Mouse (Mus musculus): Measurements from ENCODE around the gene Bcan. TPM values are rescaled to one million over a fixed set of nuclear protein-coding genes. Genes with fewer than 3 reads are reported as not detected.

Gene Bcan
- total RNA-seq, 1 experiment: 1.4 TPM

GRCm38 (mm10) chr3:87986868-87987267 is 13.2 kb downstream of the Bcan start:
- in situ Hi-C loops (cut with MboI; ENCODE audit: low sequenced_read_pairs in 2 of 2, unreplicated experiment in 2 of 2): loop anchor here in 1 of 2 experiments (5.0 kb wide), 1 partner anchor 50 kb away; no protein-coding TSS in a partner anchor
- peak; percentile 98 for DNase-seq (ENCODE audit: low read depth, low spot score)
- TF ChIP-seq ZNF384 (IDR thresholded peaks at IDR 0.05; ENCODE audit: low read depth, low read length) (no peak), CHD2 (IDR thresholded peaks at IDR 0.05; ENCODE audit: low read depth, low read length) (no peak), MAFK (IDR thresholded peaks at IDR 0.05; ENCODE audit: insufficient read depth, low read depth, low read length) (0 out of 2 replicates have a peak, but pooled peaks have one; percentile 59), HCFC1 (IDR thresholded peaks at IDR 0.05; ENCODE audit: borderline replicate concordance, insufficient read depth, low read length) (peak; percentile 21; the same call in 1 of the 2 replicates), ZC3H11A (IDR thresholded peaks at IDR 0.05; ENCODE audit: borderline replicate concordance, low read depth, low read length) (peak; percentile 84)
- H3K9ac ChIP-seq (ENCODE audit: insufficient read depth, low read depth, low read length, poor library complexity, severe bottlenecking): no peak overlapping the region; the same call in 1 of the 2 replicates
- H3K4me3 ChIP-seq (ENCODE audit: insufficient read depth in 1 of 2, low read depth in 1 of 2, low read length in 2 of 2, poor library complexity in 1 of 2, severe bottlenecking in 1 of 2): peak overlapping the region in 1 of 2 experiments; percentile 60; a peak in 2 of 4 replicates
- no peaks in the 10 kb centered on the region for H3K36me3 ChIP-seq (ENCODE audit: control insufficient read depth, insufficient read depth, low read length, poor library complexity, severe bottlenecking)
- H3K4me1 ChIP-seq (ENCODE audit: control insufficient read depth in 2 of 2, insufficient read depth in 2 of 2, low read length in 2 of 2, poor library complexity in 1 of 2): peaks cover 2 to 29% of the 10 kb centered on the region in 2 experiments; a peak in 2 of 4 replicates
- H3K9me3 ChIP-seq (ENCODE audit: control insufficient read depth, insufficient read depth, low read depth, low read length): no peaks in the 10 kb centered on the region
- H3K27ac ChIP-seq (ENCODE audit: insufficient read depth, low read depth, low read length, poor library complexity, severe bottlenecking): no peak overlapping the region

- H3K9ac ChIP-seq (ENCODE audit: insufficient read depth, low read depth, low read length, poor library complexity, severe bottlenecking): no peak overlapping the region
- in situ Hi-C loops (cut with MboI; ENCODE audit: low sequenced_read_pairs in 2 of 2, unreplicated experiment in 2 of 2): loop anchor here in 1 of 2 experiments (5.0 kb wide), 1 partner anchor 48 kb away; no protein-coding TSS in a partner anchor
- no peak for DNase-seq (ENCODE audit: low read depth, low spot score)
- no peak overlapping the region for H3K27ac ChIP-seq (ENCODE audit: insufficient read depth, low read depth, low read length, poor library complexity, severe bottlenecking)
- TF ChIP-seq HCFC1 (IDR thresholded peaks at IDR 0.05; ENCODE audit: borderline replicate concordance, insufficient read depth, low read length) (no peak), ZC3H11A (IDR thresholded peaks at IDR 0.05; ENCODE audit: borderline replicate concordance, low read depth, low read length) (no peak), ZNF384 (IDR thresholded peaks at IDR 0.05; ENCODE audit: low read depth, low read length) (no peak), MAFK (IDR thresholded peaks at IDR 0.05; ENCODE audit: insufficient read depth, low read depth, low read length) (no peak), CHD2 (IDR thresholded peaks at IDR 0.05; ENCODE audit: low read depth, low read length) (no peak)
- no peaks in the 10 kb centered on the region for H3K36me3 ChIP-seq (ENCODE audit: control insufficient read depth, insufficient read depth, low read length, poor library complexity, severe bottlenecking)
- H3K4me1 ChIP-seq (ENCODE audit: control insufficient read depth in 2 of 2, insufficient read depth in 2 of 2, low read length in 2 of 2, poor library complexity in 1 of 2): peaks cover 2 to 30% of the 10 kb centered on the region in 2 experiments; a peak in 2 of 4 replicates
- H3K4me3 ChIP-seq (ENCODE audit: insufficient read depth in 1 of 2, low read depth in 1 of 2, low read length in 2 of 2, poor library complexity in 1 of 2, severe bottlenecking in 1 of 2): no peak overlapping the region
- H3K9me3 ChIP-seq (ENCODE audit: control insufficient read depth, insufficient read depth, low read depth, low read length): no peaks in the 10 kb centered on the region
Measured at GRCm38 (mm10) chr3:87985505-87986320, 14.3 kb downstream of the Bcan start.

- DNase-seq (ENCODE audit: low read depth, low spot score): no peak
- H3K4me1 ChIP-seq (ENCODE audit: control insufficient read depth in 2 of 2, insufficient read depth in 2 of 2, low read length in 2 of 2, poor library complexity in 1 of 2): peaks cover 2 to 23% of the 10 kb centered on the region in 2 experiments; a peak in 2 of 4 replicates
- no peaks in the 10 kb centered on the region for H3K9me3 ChIP-seq (ENCODE audit: control insufficient read depth, insufficient read depth, low read depth, low read length)
- no peak overlapping the region for H3K4me3 ChIP-seq (ENCODE audit: insufficient read depth in 1 of 2, low read depth in 1 of 2, low read length in 2 of 2, poor library complexity in 1 of 2, severe bottlenecking in 1 of 2)
- H3K27ac ChIP-seq (ENCODE audit: insufficient read depth, low read depth, low read length, poor library complexity, severe bottlenecking): no peak overlapping the region
- TF ChIP-seq ZNF384 (IDR thresholded peaks at IDR 0.05; ENCODE audit: low read depth, low read length) (no peak), ZC3H11A (IDR thresholded peaks at IDR 0.05; ENCODE audit: borderline replicate concordance, low read depth, low read length) (no peak), CHD2 (IDR thresholded peaks at IDR 0.05; ENCODE audit: low read depth, low read length) (no peak), MAFK (IDR thresholded peaks at IDR 0.05; ENCODE audit: insufficient read depth, low read depth, low read length) (no peak), HCFC1 (IDR thresholded peaks at IDR 0.05; ENCODE audit: borderline replicate concordance, insufficient read depth, low read length) (no peak)
- H3K36me3 ChIP-seq (ENCODE audit: control insufficient read depth, insufficient read depth, low read length, poor library complexity, severe bottlenecking): no peaks in the 10 kb centered on the region
- in situ Hi-C loops (cut with MboI; ENCODE audit: low sequenced_read_pairs in 2 of 2, unreplicated experiment in 2 of 2): no loop called here
- H3K9ac ChIP-seq (ENCODE audit: insufficient read depth, low read depth, low read length, poor library complexity, severe bottlenecking): no peak overlapping the region
Measured at GRCm38 (mm10) chr3:87984094-87984493, 15.9 kb downstream of the Bcan start.

- Histone ChIP-seq H3K27ac (ENCODE audit: insufficient read depth, low read depth, low read length, poor library complexity, severe bottlenecking) (no peak overlapping the region), H3K9ac (ENCODE audit: insufficient read depth, low read depth, low read length, poor library complexity, severe bottlenecking) (no peak overlapping the region), H3K9me3 (ENCODE audit: control insufficient read depth, insufficient read depth, low read depth, low read length) (no peaks in the 10 kb centered on the region), H3K4me3 (ENCODE audit: insufficient read depth in 1 of 2, low read depth in 1 of 2, low read length in 2 of 2, poor library complexity in 1 of 2, severe bottlenecking in 1 of 2) (no peak overlapping the region), H3K4me1 (ENCODE audit: control insufficient read depth in 2 of 2, insufficient read depth in 2 of 2, low read length in 2 of 2, poor library complexity in 1 of 2) (peaks cover 2 to 23% of the 10 kb centered on the region in 2 experiments; a peak in 2 of 4 replicates), H3K36me3 (ENCODE audit: control insufficient read depth, insufficient read depth, low read length, poor library complexity, severe bottlenecking) (no peaks in the 10 kb centered on the region)
- DNase-seq (ENCODE audit: low read depth, low spot score): no peak
- in situ Hi-C loops (cut with MboI; ENCODE audit: low sequenced_read_pairs in 2 of 2, unreplicated experiment in 2 of 2): no loop called here
- TF ChIP-seq ZC3H11A (IDR thresholded peaks at IDR 0.05; ENCODE audit: borderline replicate concordance, low read depth, low read length) (no peak), ZNF384 (IDR thresholded peaks at IDR 0.05; ENCODE audit: low read depth, low read length) (no peak), MAFK (IDR thresholded peaks at IDR 0.05; ENCODE audit: insufficient read depth, low read depth, low read length) (no peak), CHD2 (IDR thresholded peaks at IDR 0.05; ENCODE audit: low read depth, low read length) (no peak), HCFC1 (IDR thresholded peaks at IDR 0.05; ENCODE audit: borderline replicate concordance, insufficient read depth, low read length) (no peak)
Measured at GRCm38 (mm10) chr3:87983627-87984026, 16.4 kb downstream of the Bcan start.

Data from ES-E14 (cell line).